Mouse (Mus musculus): Measurements from ENCODE around the gene Nwd1.

The Nwd1 gene

GRCm38 (mm10) chr8:72712569-72712968, 66.1 kb downstream of the Nwd1 start:
- DNase-seq: no peak

GRCm38 (mm10) chr8:72716594-72716993, 70.1 kb downstream of the Nwd1 start:
- DNase-seq: no peak

GRCm38 (mm10) chr8:72720541-72720940, 74.0 kb downstream of the Nwd1 start:
- DNase-seq: no peak

GRCm38 (mm10) chr8:72722769-72723650, 76.5 kb downstream of the Nwd1 start, which contains the start of gene Sin3b:
TSS of gene Sin3b (plus strand) at chr8:72723285.
- DNase-seq: peak; percentile 92

GRCm38 (mm10) chr8:72723651-72724001, 77.1 kb downstream of the Nwd1 start:
- DNase-seq: peak; percentile 28

- no peak for DNase-seq
Observed at GRCm38 (mm10) chr8:72728636-72729035, 82.1 kb downstream of the Nwd1 start.

- DNase-seq: no peak
Observed at GRCm38 (mm10) chr8:72735001-72735400, 88.5 kb downstream of the Nwd1 start.

GRCm38 (mm10) chr8:72736868-72737267, 90.4 kb downstream of the Nwd1 start:
- no peak for DNase-seq

GRCm38 (mm10) chr8:72746061-72746460, 99.5 kb downstream of the Nwd1 start:
- DNase-seq: peak; percentile 37

GRCm38 (mm10) chr8:72749846-72750245, 103.3 kb downstream of the Nwd1 start:
- no peak for DNase-seq

- no peak for DNase-seq
Observed at GRCm38 (mm10) chr8:72750266-72750665, 103.8 kb downstream of the Nwd1 start.

GRCm38 (mm10) chr8:72751126-72751525, 104.6 kb downstream of the Nwd1 start:
- DNase-seq: no peak

GRCm38 (mm10) chr8:72752289-72752688, 105.8 kb downstream of the Nwd1 start:
- DNase-seq: peak; percentile 1

- peak; percentile 1 for DNase-seq
Observed at GRCm38 (mm10) chr8:72753165-72753564, 106.7 kb downstream of the Nwd1 start.

GRCm38 (mm10) chr8:72753781-72754180, 107.3 kb downstream of the Nwd1 start:
- no peak for DNase-seq

GRCm38 (mm10) chr8:72756031-72756430, 109.5 kb downstream of the Nwd1 start:
- DNase-seq: no peak

- DNase-seq: no peak
Observed at GRCm38 (mm10) chr8:72756771-72757390, 110.4 kb downstream of the Nwd1 start.

- no peak for DNase-seq
Observed at GRCm38 (mm10) chr8:72757426-72758195, 111.1 kb downstream of the Nwd1 start.

- DNase-seq: no peak
Observed at GRCm38 (mm10) chr8:72758310-72758709, 111.8 kb downstream of the Nwd1 start.

- DNase-seq: no peak
Observed at GRCm38 (mm10) chr8:72760216-72760615, 113.7 kb downstream of the Nwd1 start.

GRCm38 (mm10) chr8:72761322-72762051, 115.0 kb downstream of the Nwd1 start, which contains the start of gene F2rl3:
TSS of gene F2rl3 (plus strand) at chr8:72761880.
- DNase-seq: no peak

- no peak for DNase-seq
Observed at GRCm38 (mm10) chr8:72762306-72762705, 115.8 kb downstream of the Nwd1 start.

GRCm38 (mm10) chr8:72765696-72766095, 119.2 kb downstream of the Nwd1 start:
- no peak for DNase-seq
